Mouse (Mus musculus) lung, postnatal 0 days (tissue): ENCODE data around the gene Olfr823. TPM values are rescaled to one million over a fixed set of nuclear protein-coding genes. Genes with fewer than 3 reads are reported as not detected.
"Not testable (repeated sequence)": the region's sequence is repeated elsewhere in the genome, so short reads cannot be mapped to it uniquely, and the experiment has no call there.

ENCODE experiments used
- ATAC-seq: fragments of 200-750 bp; cut with Nextera tagmentation; 2 replicates; pipeline ENCODE4 v1.8.0; 2017; ENCODE audit warnings: moderate library complexity
- DNase-seq: peaks from one replicate; pipeline ENCODE4 v3.0.0-alpha.2; 2016; ENCODE audit warnings: low spot score
- H3K27ac ChIP-seq: fragments of 300-500 bp; sonication (generic); 2 replicates; pipeline ENCODE4 v1.5.1; 2014; ENCODE audit warnings: antibody characterized with exemption, mild to moderate bottlenecking, low read length, mixed read lengths
- H3K27me3 ChIP-seq: fragments of 300-500 bp; sonication (generic); replicated peaks from 2 replicates; pipeline ENCODE4 v1.6.1; 2014; ENCODE audit warnings: low read length, mixed read lengths; ENCODE audit not compliant: insufficient read depth
- H3K36me3 ChIP-seq: fragments of 300-500 bp; sonication (generic); 2 replicates; pipeline ENCODE4 v1.6.1; 2014; ENCODE audit warnings: low read length, mixed read lengths; ENCODE audit not compliant: insufficient read depth
- H3K4me1 ChIP-seq: fragments of 300-500 bp; sonication (generic); 2 replicates; pipeline ENCODE4 v1.6.1; 2014; ENCODE audit warnings: antibody characterized with exemption, low read depth, low read length, mixed read lengths; ENCODE audit not compliant: insufficient read depth
- H3K4me2 ChIP-seq: fragments of 300-500 bp; sonication (generic); replicated peaks from 2 replicates; pipeline ENCODE4 v1.6.1; 2014; ENCODE audit warnings: low read depth, mild to moderate bottlenecking, low read length, moderate library complexity, mixed read lengths
- H3K4me3 ChIP-seq: fragments of 300-500 bp; sonication (generic); 2 replicates; pipeline ENCODE4 v1.5.1; 2014; ENCODE audit warnings: low read depth, low read length
- H3K9ac ChIP-seq: fragments of 300-500 bp; sonication (generic); replicated peaks from 2 replicates; pipeline ENCODE4 v1.6.1; 2014; ENCODE audit warnings: low read depth, mild to moderate bottlenecking
- H3K9me3 ChIP-seq: fragments of 300-500 bp; sonication (generic); 2 replicates; pipeline ENCODE4 v1.6.1; 2016; ENCODE audit warnings: low read length, mixed read lengths
- CTCF ChIP-seq: IDR thresholded peaks from 2 replicates; pipeline ENCODE4 v1.5.1; 2016; ENCODE audit warnings: antibody characterized with exemption, mild to moderate bottlenecking
- EP300 ChIP-seq: IDR thresholded peaks from 2 replicates; pipeline ENCODE4 v1.6.1; 2016; ENCODE audit warnings: antibody characterized with exemption, mild to moderate bottlenecking, control low read depth
- WGBS: fragments of 180-500 bp; shearing (Covaris S2); extraction: QIAGEN DNeasy Blood & Tissue Kit; methylation state at CpG from one replicate; pipeline ENCODE4 v1.1.7; 2014; 5-methylcytosine and 5-hydroxymethylcytosine counted together
- polyA plus RNA-seq: library from polyadenylated mRNA; unstranded; fragments of >200 nt; fragmentation: Nextera tagmentation; extraction: Ambion mirVana; gene quantifications from 2 replicates; pipeline ENCODE4 v1.2.1, GENCODE M21; 2015

The Olfr823 gene
- polyA plus RNA-seq: not detected in 2 replicates

GRCm38 (mm10) chr10:130115283-130115682 is at the start of gene Olfr823:
Gene Olfr823, minus strand, starts transcription at chr10:130115383.
- DNase-seq, H3K27ac ChIP-seq, H3K4me2 ChIP-seq, H3K9ac ChIP-seq, H3K4me1 ChIP-seq, H3K27me3 ChIP-seq, H3K9me3 ChIP-seq, ATAC-seq, H3K36me3 ChIP-seq, H3K4me3 ChIP-seq: not testable (repeated sequence)
- 63% methylated on average over 1 of the region's 1 CpGs for WGBS

DNA sequence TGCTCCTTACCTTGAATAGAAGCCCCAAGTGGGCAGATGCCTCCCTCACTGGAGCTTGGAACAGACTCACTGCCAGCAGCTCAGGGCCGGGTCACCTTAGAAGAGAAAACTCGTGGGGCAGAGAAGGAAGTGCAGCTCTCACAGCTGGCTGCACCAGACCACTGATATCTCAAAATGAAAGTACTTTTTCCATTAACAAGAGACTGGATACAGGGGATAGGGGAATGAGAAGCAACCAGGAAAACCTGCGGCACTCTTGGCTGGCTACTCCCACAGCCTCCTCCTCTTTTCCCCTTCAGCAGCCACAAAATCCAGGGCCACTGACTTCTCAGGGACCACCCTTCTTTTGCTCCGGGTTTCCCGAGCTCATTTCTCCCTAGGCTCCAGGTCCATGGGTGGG is 28.9 kb upstream of the Olfr823 start:
- H3K9ac ChIP-seq: no peak overlapping the region
- no peak for DNase-seq
- H3K27me3 ChIP-seq: no peaks in the 10 kb centered on the region
- TF ChIP-seq EP300: no peak
- no peak for TF ChIP-seq CTCF
- no peaks in the 10 kb centered on the region for H3K4me1 ChIP-seq
- no peak overlapping the region for H3K27ac ChIP-seq
- H3K9me3 ChIP-seq: no peaks in the 10 kb centered on the region; the same call in 1 of the 2 replicates
- H3K4me2 ChIP-seq: no peak overlapping the region
- no peak for ATAC-seq
- no peaks in the 10 kb centered on the region for H3K36me3 ChIP-seq
- WGBS: 75% methylated on average over 5 of the region's 5 CpGs
- no peak overlapping the region for H3K4me3 ChIP-seq

DNA sequence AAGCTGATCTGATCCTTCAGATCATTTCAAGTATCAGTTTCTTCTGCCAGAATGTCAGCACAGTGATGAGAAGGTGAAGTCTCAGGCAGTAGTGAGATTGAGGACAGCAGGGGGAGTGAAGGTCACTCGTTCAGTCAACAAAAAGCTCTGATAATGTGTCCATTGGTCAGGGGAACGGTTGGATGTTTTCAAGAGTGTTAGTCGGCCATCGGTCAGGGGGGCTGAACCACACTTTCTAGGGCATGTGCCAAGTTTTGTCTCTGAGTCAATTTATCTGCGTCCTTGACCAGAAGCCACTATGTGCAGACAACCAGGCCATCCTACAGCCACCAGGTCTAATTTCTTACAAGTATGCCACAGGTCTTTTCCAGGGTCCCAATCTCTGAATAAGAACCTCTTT is 27.3 kb upstream of the Olfr823 start:
- ATAC-seq, H3K4me2 ChIP-seq, H3K27ac ChIP-seq, H3K9me3 ChIP-seq, H3K4me3 ChIP-seq, H3K27me3 ChIP-seq, H3K36me3 ChIP-seq, H3K4me1 ChIP-seq, DNase-seq, H3K9ac ChIP-seq: not testable (repeated sequence)
- 69% methylated on average over 5 of the region's 5 CpGs for WGBS

DNA sequence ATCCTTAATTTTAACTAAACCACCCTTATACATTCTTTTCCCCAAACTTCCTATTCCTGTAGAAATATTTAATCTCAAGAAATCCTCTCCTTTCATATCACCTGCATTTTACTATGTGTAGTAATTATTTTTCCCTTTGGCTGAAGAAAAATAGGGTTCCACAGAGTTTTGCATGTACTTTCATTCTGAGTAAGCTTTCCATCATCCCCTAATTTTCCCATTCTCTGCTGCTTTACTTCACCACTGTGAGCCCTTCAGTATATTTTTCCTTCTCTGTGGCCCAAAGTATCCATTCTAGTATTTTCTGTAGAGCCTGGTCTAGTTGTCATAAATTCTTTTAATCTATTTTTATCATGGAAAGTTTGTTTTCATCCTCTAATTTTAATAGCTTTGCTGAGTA is 19.6 kb upstream of the Olfr823 start:
- H3K4me2 ChIP-seq: no peak overlapping the region
- H3K9ac ChIP-seq: no peak overlapping the region
- H3K9me3 ChIP-seq: no peaks in the 10 kb centered on the region; the same call in 1 of the 2 replicates
- ATAC-seq (no peak), DNase-seq (no peak)
- H3K27me3 ChIP-seq: no peaks in the 10 kb centered on the region
- TF ChIP-seq CTCF (no peak), EP300 (no peak)
- H3K4me1 ChIP-seq: no peaks in the 10 kb centered on the region
- no peak overlapping the region for H3K27ac ChIP-seq
- H3K4me3 ChIP-seq: no peak overlapping the region
- no peaks in the 10 kb centered on the region for H3K36me3 ChIP-seq

- not testable (repeated sequence) for DNase-seq, H3K27me3 ChIP-seq
Observed at GRCm38 (mm10) chr10:130129900-130130299, 14.7 kb upstream of the Olfr823 start, which contains the start of gene Olfr824. Gene Olfr824, minus strand, starts transcription at chr10:130130000.

DNA sequence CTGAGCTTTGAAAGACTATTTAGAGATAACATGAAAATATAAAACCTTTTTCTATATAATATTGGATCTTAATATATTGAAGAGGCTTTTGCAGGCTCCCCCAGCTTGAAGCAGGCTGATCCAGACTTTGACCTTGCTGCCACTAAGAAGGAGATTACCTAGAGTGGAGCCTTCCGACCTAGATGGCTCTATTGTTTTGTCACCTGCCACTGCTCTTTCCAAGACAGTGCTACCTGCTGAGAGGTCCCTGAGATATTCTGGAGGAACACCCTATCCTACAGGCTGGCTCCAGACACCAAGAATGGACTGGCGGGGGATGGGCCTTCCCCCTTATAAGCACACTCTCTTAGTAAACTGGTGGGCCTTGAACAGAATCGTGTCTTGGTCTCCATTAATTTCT is 862 bp upstream of the Olfr823 start:
- not testable (repeated sequence) for H3K4me3 ChIP-seq, H3K27me3 ChIP-seq, H3K36me3 ChIP-seq, H3K27ac ChIP-seq, H3K4me2 ChIP-seq, ATAC-seq, DNase-seq, H3K9ac ChIP-seq, H3K9me3 ChIP-seq, H3K4me1 ChIP-seq
- WGBS: 62% methylated on average over 3 of the region's 3 CpGs

More at GRCm38 (mm10) chr10:130129900-130130299, 14.7 kb upstream of the Olfr823 start, which contains the start of gene Olfr824:
- H3K36me3 ChIP-seq, H3K4me2 ChIP-seq, H3K9me3 ChIP-seq, ATAC-seq, H3K9ac ChIP-seq, H3K4me3 ChIP-seq, H3K4me1 ChIP-seq, H3K27ac ChIP-seq: not testable (repeated sequence)

- H3K4me2 ChIP-seq: no peak overlapping the region
- H3K36me3 ChIP-seq: no peaks in the 10 kb centered on the region
- H3K27ac ChIP-seq: no peak overlapping the region
- ATAC-seq (no peak), DNase-seq (no peak)
- H3K27me3 ChIP-seq: no peaks in the 10 kb centered on the region
- no peaks in the 10 kb centered on the region for H3K4me1 ChIP-seq
- TF ChIP-seq EP300 (no peak), CTCF (peak; percentile 29; the same call in 1 of the 2 replicates)
- no peak overlapping the region for H3K4me3 ChIP-seq
- H3K9ac ChIP-seq: no peak overlapping the region
- H3K9me3 ChIP-seq: no peaks in the 10 kb centered on the region
Observed at GRCm38 (mm10) chr10:130096104-130096503, 19.1 kb downstream of the Olfr823 start.
